Mouse (Mus musculus) stomach, embryonic 14.5 days (tissue): Measurements from ENCODE around the gene Gm33543. TPM values are rescaled to one million over a fixed set of nuclear protein-coding genes. Genes with fewer than 3 reads are reported as not detected.

Source experiments
- ATAC-seq: fragments of 200-750 bp; cut with Nextera tagmentation; 2 replicates; pipeline ENCODE4 v1.8.0; 2017; ENCODE audit warnings: low read depth, moderate TSS enrichment; ENCODE audit not compliant: insufficient number of reproducible peaks, insufficient read depth, low FRiP score
- H3K27ac ChIP-seq: fragments of 300-500 bp; sonication (generic); 2 replicates; pipeline ENCODE4 v1.5.1; 2014; ENCODE audit warnings: mild to moderate bottlenecking, low read length, moderate library complexity, mixed read lengths
- H3K27me3 ChIP-seq: fragments of 300-500 bp; sonication (generic); 2 replicates; pipeline ENCODE4 v1.6.1; 2014; ENCODE audit warnings: low read length, control low read depth, mixed read lengths; ENCODE audit not compliant: control insufficient read depth, insufficient read depth
- H3K36me3 ChIP-seq: fragments of 300-500 bp; sonication (generic); 2 replicates; pipeline ENCODE4 v1.6.1; 2014; ENCODE audit warnings: mild to moderate bottlenecking, control low read depth, low read length, moderate library complexity, mixed read lengths; ENCODE audit not compliant: control insufficient read depth, insufficient read depth
- H3K4me1 ChIP-seq: fragments of 300-500 bp; sonication (generic); 2 replicates; pipeline ENCODE4 v1.6.1; 2014; ENCODE audit warnings: low read length, control low read depth, mixed read lengths; ENCODE audit not compliant: control insufficient read depth, insufficient read depth
- H3K4me2 ChIP-seq: fragments of 300-500 bp; sonication (generic); replicated peaks from 2 replicates; pipeline ENCODE4 v1.6.1; 2014; ENCODE audit warnings: low read depth, low read length, control low read depth
- H3K4me3 ChIP-seq: fragments of 300-500 bp; sonication (generic); 2 replicates; pipeline ENCODE4 v1.5.1; 2014; ENCODE audit warnings: low read depth, low read length, control low read depth
- H3K9ac ChIP-seq: fragments of 300-500 bp; sonication (generic); replicated peaks from 2 replicates; pipeline ENCODE4 v1.6.1; 2014; ENCODE audit warnings: low read depth, mild to moderate bottlenecking, control low read depth, low read length, moderate library complexity, mixed read lengths
- H3K9me3 ChIP-seq: fragments of 300-500 bp; sonication (generic); 2 replicates; pipeline ENCODE4 v1.6.1; 2016; ENCODE audit warnings: low read depth, low read length, control low read depth; ENCODE audit not compliant: control insufficient read depth
- WGBS: fragments of 180-500 bp; shearing (Covaris S2); extraction: QIAGEN DNeasy Blood & Tissue Kit; methylation state at CpG from one replicate; pipeline ENCODE4 v1.1.7; 2014; 5-methylcytosine and 5-hydroxymethylcytosine counted together
- polyA plus RNA-seq: library from polyadenylated mRNA; unstranded; fragments of >200 nt; fragmentation: Nextera tagmentation; extraction: Ambion mirVana; gene quantifications from 2 replicates; pipeline ENCODE4 v1.2.1, GENCODE M21; 2014

Gene Gm33543
- polyA plus RNA-seq = not detected in 2 replicates

DNA sequence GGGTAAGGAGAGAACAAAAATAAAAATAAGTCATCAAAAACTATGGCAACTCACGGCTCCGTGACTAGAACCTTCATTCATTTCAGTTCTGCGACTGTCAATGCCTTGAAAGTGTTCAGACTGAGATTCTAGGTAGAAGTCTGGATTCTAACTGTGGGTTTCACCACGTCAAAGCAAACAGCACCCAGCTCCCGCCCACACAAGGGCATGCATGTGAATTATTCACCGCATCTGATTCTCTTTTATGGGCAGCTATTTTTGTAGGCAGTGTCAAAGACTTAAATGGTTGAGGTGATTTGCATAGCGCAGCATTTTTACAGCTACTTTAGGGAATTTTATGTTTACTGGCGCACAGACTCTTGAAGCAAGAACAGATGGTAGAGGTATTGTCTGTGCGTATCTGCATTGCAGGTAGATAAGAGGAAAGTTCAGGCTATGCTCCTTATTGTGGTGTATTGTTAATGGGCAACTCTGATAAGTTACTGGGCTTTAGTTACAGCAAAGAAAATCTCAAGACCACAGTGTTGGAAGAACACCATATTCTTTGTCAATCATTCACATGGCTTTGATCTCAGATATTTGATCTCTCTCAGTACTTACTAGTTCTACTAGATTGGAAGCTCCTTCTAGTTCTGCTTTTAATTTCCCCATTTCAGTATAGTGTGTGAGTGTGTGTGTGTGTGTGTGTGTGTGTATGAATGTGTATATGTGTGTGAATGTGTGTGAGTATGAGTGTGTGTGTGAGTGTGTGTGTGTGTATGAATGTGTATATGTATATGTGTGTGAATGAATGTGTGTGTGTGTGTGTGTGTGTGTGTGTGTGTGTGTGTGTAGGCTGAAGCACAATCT lies at the start of gene Gm33543:
Gene Gm33543 (minus strand): TSS at position 142 of the 849 bp plus-strand sequence.
- Histone ChIP-seq H3K27me3 (no peaks in the 10 kb centered on the region), H3K9me3 (no peaks in the 10 kb centered on the region), H3K36me3 (no peaks in the 10 kb centered on the region), H3K4me1 (no peaks in the 10 kb centered on the region), H3K4me3 (no peak within 1 kb of the TSS), H3K4me2 (no peak within 1 kb of the TSS), H3K9ac (no peak within 1 kb of the TSS), H3K27ac (no peak within 1 kb of the TSS)
- ATAC-seq = no peak
- WGBS = 85% methylated on average over 9 of the region's 9 CpGs

DNA sequence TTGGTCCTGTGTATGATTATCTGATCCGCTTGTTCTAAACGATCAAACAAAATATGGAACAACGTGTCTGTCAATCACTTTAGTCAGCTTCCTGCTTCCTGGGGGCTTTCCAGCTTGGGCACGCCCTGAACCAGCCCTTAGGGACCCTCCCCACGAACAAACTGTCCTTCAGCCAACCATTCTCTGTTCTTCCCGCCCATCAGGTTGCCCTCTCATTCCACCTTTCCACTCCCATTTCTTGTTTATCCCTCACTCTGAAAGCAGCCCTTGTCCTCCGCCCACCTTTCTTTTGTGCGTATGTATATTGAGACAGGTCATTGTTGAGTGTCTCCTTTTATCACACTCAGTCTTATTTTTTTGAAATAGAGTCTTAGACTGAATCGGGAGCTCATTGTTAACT lies 49.4 kb upstream of the Gm33543 start:
- Histone ChIP-seq H3K36me3 (no peaks in the 10 kb centered on the region), H3K9me3 (no peaks in the 10 kb centered on the region), H3K4me3 (no peak overlapping the region), H3K4me1 (no peaks in the 10 kb centered on the region), H3K27me3 (no peaks in the 10 kb centered on the region), H3K27ac (no peak overlapping the region), H3K4me2 (no peak overlapping the region), H3K9ac (no peak overlapping the region)
- no peak for ATAC-seq
- 73% methylated on average over 9 of the region's 9 CpGs for WGBS

DNA sequence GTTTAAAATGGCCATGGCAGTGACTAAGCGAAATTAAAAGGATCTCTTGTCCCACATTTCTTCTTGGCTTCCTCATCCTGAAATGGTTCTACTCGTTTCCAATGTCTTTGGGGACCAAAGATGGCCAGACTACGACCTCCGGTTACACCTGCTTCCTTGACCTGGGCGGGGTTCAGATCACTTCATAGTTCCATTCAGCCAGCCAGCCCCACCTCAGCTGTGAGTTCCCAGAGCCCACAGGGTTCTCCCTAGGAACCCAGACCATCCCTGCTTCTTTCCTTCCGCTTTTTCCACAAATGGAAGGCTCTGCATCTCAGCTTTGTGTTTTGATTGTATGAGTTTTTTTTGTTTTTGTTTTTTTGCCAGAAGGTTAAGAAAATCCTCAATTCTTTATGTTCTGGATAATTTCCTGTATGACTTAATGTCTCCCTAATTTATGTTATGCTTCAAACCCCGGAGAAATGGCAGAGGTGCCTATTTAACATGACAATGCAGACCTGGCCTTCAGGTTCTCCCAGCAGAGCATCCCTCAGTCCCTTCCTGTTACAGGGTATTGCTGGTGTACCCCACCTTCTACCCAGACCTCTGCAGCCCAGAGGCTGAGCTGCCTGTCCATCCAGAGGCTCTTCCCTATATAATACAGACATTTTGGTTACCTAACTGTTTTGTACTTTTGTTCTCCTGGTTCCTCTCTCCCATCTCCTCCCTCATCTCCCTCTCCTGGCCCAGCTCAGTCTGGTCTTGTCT lies 48.7 kb upstream of the Gm33543 start:
- ATAC-seq = no peak
- Histone ChIP-seq H3K4me2 (no peak overlapping the region), H3K27ac (no peak overlapping the region), H3K36me3 (no peaks in the 10 kb centered on the region), H3K9ac (no peak overlapping the region), H3K27me3 (no peaks in the 10 kb centered on the region), H3K4me1 (no peaks in the 10 kb centered on the region), H3K4me3 (no peak overlapping the region), H3K9me3 (no peaks in the 10 kb centered on the region)
- 71% methylated on average over 7 of the region's 7 CpGs for WGBS

DNA sequence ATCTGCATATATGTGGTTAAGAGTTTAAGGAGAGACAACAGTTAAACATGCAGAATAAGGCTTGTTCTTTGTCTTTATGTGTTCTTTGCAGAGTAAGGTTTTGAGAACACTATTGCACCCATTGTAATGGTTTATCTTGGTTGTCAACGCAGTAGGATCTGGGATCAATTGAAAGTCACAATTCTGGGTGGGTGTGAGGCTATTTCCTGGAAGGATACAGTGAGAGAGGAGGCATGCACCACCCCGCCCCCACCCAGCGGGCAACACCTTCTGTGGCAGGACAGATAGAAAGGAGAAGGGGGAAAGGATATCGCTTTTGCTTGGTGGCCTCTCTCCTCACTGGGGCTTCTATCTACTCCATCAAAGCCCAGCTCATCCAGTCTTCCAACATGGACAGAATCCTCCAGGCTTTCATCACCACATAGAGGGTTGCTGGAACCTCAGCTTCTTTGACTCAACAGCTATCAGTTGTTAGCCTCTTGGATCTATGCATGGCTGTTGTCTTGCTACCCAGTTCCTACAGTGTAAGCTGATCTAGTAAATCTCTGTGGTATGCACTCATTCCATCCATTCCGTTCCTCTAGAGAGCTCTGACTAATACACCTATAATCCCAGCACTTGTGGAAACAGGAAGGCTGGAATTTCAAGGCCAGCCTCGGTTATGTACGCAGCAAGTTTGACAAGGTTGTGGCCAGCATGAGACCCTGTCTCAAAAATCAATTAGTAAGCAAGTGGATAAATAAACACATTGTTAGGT lies 41.2 kb upstream of the Gm33543 start:
- 67% methylated on average over 7 of the region's 7 CpGs for WGBS
- H3K4me3 ChIP-seq = no peak overlapping the region
- no peak for ATAC-seq
- no peaks in the 10 kb centered on the region for H3K36me3 ChIP-seq
- no peaks in the 10 kb centered on the region for H3K9me3 ChIP-seq
- H3K27me3 ChIP-seq = no peaks in the 10 kb centered on the region
- no peak overlapping the region for H3K9ac ChIP-seq
- H3K4me1 ChIP-seq = no peaks in the 10 kb centered on the region
- no peak overlapping the region for H3K27ac ChIP-seq
- H3K4me2 ChIP-seq = no peak overlapping the region

DNA sequence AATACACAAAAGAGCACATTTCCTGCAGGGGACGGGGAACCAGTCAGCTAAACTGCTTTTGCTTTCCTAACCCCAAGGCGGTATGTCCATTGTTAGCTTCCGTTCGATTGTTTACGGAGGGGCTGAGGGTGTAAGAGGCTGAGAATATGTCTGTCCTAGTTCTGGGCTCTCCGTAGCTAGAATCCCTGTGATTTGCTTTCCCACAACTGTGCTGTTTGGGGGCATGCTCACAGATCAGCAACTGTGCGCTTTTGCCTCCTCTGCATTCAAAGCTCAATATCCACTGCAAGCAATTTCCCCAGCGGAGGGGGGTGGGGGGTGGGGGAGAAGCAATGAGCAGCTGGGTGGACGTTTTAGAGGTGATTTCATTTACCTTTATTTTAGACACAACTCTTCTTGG lies 39.3 kb upstream of the Gm33543 start:
- no peaks in the 10 kb centered on the region for H3K27me3 ChIP-seq
- no peak overlapping the region for H3K4me3 ChIP-seq
- ATAC-seq = no peak
- H3K9ac ChIP-seq = no peak overlapping the region
- no peaks in the 10 kb centered on the region for H3K4me1 ChIP-seq
- no peak overlapping the region for H3K27ac ChIP-seq
- 41% methylated on average over 9 of the region's 9 CpGs for whole genome bisulfite sequencing
- H3K9me3 ChIP-seq = no peaks in the 10 kb centered on the region
- no peak overlapping the region for H3K4me2 ChIP-seq
- H3K36me3 ChIP-seq = no peaks in the 10 kb centered on the region

DNA sequence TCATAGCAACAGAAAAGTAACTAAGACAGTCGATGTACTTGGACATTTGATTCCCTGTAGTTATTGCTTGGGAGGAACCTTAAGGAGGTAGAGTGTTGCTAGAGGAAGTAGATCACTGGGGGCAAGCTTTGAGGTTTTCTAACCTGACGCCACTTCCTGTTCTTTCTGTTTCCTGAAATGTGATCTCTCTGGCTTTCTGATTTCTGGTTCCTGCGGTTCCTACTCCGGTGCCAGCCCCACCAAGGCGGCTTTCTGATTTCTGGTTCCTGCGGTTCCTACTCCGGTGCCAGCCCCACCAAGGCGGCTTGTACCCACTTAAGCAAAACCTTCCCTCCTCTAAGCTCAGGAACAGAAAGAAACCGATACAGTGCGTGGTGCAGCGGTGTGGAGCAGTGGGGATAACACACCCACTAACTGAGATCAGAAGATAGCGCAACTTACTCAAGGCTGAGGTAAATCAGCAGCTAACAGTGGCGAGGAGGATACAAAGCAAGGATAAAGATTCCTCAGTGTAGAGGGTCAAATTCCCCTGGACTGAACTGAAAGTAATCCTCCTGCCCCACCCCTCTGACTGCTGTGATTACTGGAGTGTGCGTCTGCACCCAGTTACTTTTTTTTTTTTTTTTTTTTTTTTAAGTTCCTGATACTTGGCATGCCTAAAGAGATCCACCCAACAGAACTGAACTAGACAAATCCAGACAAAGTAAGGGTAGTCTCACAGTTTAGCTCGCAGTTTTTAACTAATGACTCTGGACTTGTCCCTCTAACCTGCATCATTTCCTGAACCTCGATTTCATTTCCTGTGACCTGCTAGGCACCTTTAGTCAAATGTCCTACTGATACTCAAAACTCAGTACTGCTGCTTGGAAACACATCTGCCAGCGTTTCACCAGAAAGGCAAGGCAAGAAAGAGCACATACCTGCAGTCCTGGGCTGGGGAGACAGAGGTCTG lies 37.5 kb upstream of the Gm33543 start:
- H3K4me1 ChIP-seq = no peaks in the 10 kb centered on the region
- H3K9ac ChIP-seq = no peak overlapping the region
- no peaks in the 10 kb centered on the region for H3K36me3 ChIP-seq
- no peak overlapping the region for H3K27ac ChIP-seq
- 88% methylated on average over 17 of the region's 17 CpGs for WGBS
- no peaks in the 10 kb centered on the region for H3K9me3 ChIP-seq
- ATAC-seq = no peak
- no peak overlapping the region for H3K4me2 ChIP-seq
- H3K4me3 ChIP-seq = no peak overlapping the region
- no peaks in the 10 kb centered on the region for H3K27me3 ChIP-seq

DNA sequence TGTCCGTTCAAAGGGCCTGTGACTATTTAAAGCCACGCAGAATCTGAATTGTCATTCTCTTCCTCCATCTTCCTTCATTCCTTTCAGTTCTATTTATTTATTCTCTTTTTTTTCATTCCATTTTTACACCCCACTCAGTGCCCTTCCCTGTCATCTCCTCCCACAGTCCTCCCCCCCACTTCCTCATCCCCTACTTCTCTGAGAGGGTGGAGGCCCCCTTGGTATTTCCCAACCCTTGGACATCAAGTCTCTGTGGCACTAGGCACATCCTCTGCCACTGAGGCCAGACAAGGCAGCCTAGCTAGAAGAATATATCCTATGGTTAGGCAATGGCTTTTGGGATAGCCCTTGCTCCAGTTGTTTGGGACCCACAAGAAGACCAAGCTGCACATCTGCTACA lies 28.1 kb upstream of the Gm33543 start:
- H3K36me3 ChIP-seq = no peaks in the 10 kb centered on the region
- no peaks in the 10 kb centered on the region for H3K4me1 ChIP-seq
- no peak overlapping the region for H3K4me3 ChIP-seq
- H3K4me2 ChIP-seq = no peak overlapping the region
- H3K27ac ChIP-seq = no peak overlapping the region
- ATAC-seq = no peak
- WGBS = 89% methylated on average over 2 of the region's 2 CpGs
- no peaks in the 10 kb centered on the region for H3K9me3 ChIP-seq
- H3K9ac ChIP-seq = no peak overlapping the region
- no peaks in the 10 kb centered on the region for H3K27me3 ChIP-seq
